Mouse (Mus musculus): ENCODE data around the gene Gpr26.

Gpr26 gene

DNA sequence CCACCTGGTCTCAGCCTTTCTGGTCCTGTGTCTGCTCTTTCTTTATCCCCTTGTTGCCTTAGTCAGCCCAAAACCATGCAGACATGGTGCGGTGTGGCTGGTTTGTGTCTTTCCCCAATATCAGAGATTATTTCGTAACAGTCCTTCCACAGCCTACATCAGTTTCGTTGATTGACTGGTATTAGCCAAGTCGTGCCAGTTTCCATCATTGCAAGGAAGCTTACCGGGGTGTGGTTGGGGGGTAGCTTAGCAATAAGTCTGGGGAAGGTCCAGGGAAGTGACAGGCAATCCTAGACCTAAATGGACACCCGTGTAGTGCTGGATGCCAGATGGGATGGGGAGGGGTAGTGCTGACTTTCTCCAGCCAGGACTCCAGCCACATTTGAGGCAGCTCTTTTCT, 59.3 kb downstream of the Gpr26 start:
- no peak for DNase-seq (ENCODE audit: low spot score in 2 of 2)

DNA sequence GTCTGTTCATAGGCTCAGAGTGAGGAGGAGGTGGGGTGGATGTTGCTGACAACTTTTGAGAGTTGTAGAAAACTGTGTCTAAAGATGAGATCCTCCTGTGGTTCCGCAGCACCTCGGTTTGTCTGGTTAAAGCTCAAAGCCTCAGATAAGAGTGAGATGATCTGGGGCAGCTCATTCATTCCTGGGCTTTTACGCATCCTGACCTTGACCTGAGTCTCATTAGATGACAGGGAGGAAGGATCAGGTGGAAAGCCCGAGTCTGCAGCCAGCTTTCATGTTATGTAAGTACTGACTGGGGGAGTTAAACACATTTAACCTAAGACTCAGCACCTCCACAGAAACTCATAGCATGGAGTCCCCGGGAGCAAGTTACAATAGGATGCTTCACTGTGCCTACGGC, 60.4 kb downstream of the Gpr26 start:
- no peak for DNase-seq (ENCODE audit: low spot score in 2 of 2)

DNA sequence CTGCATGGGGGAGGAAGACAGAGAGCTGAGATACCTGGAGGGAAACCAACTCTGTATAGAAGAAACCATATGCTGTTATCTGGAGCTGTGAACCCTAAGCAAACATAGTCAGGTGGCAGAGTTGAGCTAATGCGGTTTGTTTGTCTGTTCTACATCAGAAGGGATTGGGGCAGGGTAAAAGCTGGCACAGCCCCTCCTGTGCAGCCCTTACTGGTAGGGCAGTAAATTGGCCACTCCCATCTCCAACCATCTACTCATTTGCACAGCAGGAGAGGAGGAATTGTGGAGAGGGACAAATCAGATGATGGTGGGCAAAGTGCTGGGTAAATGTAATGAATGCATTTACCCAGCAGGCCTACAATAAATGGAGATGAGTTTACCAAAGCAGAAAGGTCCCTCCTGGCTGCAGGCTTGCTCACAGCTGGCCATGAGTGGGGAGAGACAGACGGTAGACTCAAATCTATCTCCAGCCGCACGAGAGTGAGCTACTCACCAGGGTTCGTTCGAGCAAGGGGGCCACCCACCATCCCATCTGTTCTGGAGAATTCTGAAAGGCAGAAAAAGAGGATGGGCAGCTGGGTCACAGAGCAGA, 65.8 kb downstream of the Gpr26 start:
- DNase-seq (ENCODE audit: low spot score in 2 of 2), result no peak
